Mouse (Mus musculus) stomach, postnatal 0 days (tissue): ENCODE measurements around the gene Casq2.

Experiments
- CTCF ChIP-seq: IDR thresholded peaks from 2 replicates; pipeline ENCODE4 v1.5.1; 2016; ENCODE audit warnings: antibody characterized with exemption, low read depth, mild to moderate bottlenecking, moderate library complexity
- EP300 ChIP-seq: optimal IDR thresholded peaks from 2 replicates; pipeline ENCODE3; 2016; ENCODE audit warnings: antibody characterized with exemption

GRCm38 (mm10) chr3:102187401-102187800 is 101.2 kb downstream of the Casq2 start:
- no peak for TF ChIP-seq CTCF
- no peak for TF ChIP-seq EP300
